Mouse (Mus musculus) kidney, adult 2 months (tissue): ENCODE measurements around the gene Psmd11.
"Not testable (repeated sequence)": the region's sequence is repeated elsewhere in the genome, so short reads cannot be mapped to it uniquely, and the experiment has no call there.

ENCODE experiments used
- CTCF ChIP-seq: fragments of 200-500 bp; conservative IDR thresholded peaks from 2 replicates; pipeline ENCODE4 v1.5.1; 2011; ENCODE audit warnings: low read depth, mild to moderate bottlenecking, control low read depth, low read length, moderate library complexity, mixed read lengths; ENCODE audit not compliant: insufficient read depth, insufficient read length
- POLR2A ChIP-seq: fragments of 200-500 bp; IDR thresholded peaks from one replicate; pipeline ENCODE4 v1.6.1; 2011; ENCODE audit warnings: low read depth, low read length, control low read depth

DNA sequence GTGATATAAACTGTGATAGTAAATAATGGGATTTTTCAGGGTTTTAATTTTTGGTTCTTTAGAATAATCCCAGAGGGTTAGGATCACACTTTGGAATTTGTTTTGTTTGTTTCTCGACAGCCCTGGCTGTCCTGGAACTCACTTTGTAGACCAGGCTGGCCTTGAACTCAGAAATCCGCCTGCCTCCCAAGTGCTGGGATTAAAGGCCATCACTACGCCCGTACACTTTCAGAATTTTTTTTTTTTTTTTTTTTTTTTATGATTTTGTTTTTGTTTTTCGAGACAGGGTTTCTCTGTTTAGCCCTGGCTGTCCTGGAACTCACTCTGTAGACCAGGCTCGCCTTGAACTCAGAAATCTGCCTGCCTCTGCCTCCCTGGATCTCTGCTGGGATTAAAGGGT is 20.5 kb upstream of the Psmd11 start:
- not testable (repeated sequence) for TF ChIP-seq POLR2A, CTCF
